Mouse (Mus musculus) forelimb bud, embryonic 11.5 days (tissue): ENCODE results near the gene Krtap1-4.
"Not testable (repeated sequence)": the region's sequence is repeated elsewhere in the genome, so short reads cannot be mapped to it uniquely, and the experiment has no call there.

ENCODE experiments used
- DNase-seq: peaks from one replicate; pipeline ENCODE4 v3.0.0-alpha.2; 2012; ENCODE audit warnings: low read depth, low spot score

Krtap1-4 gene

DNA sequence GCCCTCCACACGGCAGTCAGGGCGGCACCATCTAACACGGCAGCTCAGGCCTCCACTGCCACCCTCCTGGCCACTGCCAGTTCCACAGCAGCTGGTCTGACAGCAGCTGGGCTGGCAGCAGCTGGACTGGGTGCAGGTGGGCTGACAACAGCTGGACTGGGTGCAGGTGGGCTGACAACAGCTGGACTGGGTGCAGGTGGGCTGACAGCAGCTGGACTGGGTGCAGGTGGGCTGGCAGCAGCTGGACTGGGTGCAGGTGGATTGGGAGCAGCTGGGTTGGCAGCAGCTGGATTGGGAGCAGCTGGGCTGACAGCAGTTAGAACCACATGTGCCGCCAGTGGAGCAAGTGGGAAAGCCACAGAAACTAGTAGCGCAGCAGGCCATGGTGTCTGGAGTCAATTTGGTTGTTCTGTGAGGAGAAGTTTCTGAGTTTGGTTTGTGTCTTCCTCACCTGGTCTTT lies at the start of gene Krtap1-4:
Gene Krtap1-4 (minus strand): TSS at position 410 of the 460 bp plus-strand sequence.
- DNase-seq = no peak

GRCm38 (mm10) chr11:99630890-99631289 lies 47.4 kb upstream of the Krtap1-4 start:
- no peak for DNase-seq

GRCm38 (mm10) chr11:99628138-99628537 lies 44.7 kb upstream of the Krtap1-4 start, which contains the start of gene Krtap4-1:
Gene Krtap4-1 (minus strand): TSS chr11:99628238.
- no peak for DNase-seq

DNA sequence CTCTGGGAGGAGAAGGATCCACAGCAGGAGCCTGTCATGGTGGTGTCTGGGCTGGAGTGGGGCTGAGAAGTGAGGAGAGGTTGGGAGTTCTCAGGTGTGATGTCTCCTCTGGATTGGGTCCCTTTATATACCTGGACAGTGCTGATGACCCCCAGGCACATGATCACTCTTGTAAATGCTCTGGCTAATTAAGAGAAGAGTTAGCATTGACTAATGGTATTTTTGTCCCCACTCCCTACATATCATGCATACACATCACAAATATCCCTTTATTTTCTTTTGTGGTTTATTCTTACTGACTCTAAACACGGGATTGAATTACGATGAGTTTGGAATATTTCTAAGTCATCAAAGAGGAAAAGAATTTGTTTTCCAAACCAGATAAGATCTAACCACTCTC lies 36.9 kb upstream of the Krtap1-4 start, which contains the start of gene Gm11562:
Gene Gm11562 (minus strand): TSS at position 101 of the 400 bp plus-strand sequence.
- DNase-seq = no peak

DNA sequence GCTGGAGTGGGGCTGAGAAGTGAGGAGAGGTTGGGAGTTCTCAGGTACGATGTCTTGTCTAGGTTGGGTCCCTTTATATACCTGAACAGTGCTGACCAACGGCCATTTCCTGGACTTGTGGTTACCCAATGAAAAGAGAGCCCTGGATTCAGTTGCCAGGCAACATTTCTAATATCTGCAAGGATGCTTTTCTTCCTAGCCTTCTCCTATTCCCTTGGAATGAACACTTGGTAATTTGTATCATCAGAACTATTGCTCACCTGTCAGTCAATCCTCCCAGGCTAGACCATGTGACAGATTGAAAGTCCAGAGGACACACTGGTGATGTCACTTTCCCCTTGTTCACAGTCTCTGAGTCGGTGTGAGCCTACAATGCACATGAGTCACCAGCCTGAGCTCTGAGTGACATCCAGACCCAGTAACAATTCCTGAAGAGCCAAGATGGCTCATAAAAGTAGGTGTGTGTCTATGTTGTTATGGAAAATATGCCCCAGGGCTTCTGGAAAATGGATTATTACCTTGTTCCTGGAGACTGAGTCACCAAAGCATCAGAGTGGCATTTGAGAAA lies 31.4 kb upstream of the Krtap1-4 start, which contains the start of gene Krtap2-4:
Gene Krtap2-4 (minus strand): TSS at position 51 of the 568 bp plus-strand sequence.
- no peak for DNase-seq

DNA sequence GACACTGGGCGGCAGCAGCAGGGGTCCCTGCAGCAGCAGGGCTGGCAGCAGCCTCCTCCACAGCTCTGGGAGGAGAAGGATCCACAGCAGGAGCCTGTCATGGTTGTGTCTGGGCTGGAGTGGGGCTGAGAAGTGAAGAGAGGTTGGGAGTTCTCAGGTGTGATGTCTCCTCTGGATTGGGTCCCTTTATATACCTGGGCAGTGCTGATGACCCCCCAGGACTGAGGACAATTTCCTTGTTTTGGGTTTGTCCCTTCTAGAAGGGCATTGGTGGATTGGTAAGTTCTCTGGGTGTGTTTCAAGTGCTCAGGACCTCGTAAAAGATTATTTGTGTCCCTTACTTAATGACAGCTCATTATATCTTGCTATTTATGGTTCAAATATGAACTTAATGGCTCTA lies 26.6 kb upstream of the Krtap1-4 start, which contains the start of gene Gm11937:
Gene Gm11937 (minus strand): TSS at position 101 of the 400 bp plus-strand sequence.
- not testable (repeated sequence) for DNase-seq

GRCm38 (mm10) chr11:99609126-99609525 lies 25.7 kb upstream of the Krtap1-4 start:
- no peak for DNase-seq

DNA sequence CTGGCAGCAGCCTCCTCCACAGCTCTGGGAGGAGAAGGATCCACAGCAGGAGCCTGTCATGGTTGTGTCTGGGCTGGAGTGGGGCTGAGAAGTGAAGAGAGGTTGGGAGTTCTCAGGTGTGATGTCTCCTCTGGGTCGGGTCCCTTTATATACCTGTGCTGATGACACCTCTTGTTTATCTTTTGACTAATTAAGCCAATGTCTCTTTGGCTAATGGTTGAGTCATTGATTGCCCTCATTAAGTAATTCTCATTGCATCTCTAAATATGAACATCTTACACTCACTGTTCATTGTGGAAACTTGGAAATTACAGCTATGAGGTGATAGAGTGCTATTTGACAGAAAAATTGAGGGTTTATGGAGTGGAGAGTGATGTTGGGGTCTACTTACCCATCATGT lies 19.8 kb upstream of the Krtap1-4 start, which contains the start of gene Gm11938:
Gene Gm11938 (minus strand): TSS at position 101 of the 400 bp plus-strand sequence.
- DNase-seq = not testable (repeated sequence)

- not testable (repeated sequence) for DNase-seq
Measured at GRCm38 (mm10) chr11:99597742-99598141, 14.3 kb upstream of the Krtap1-4 start, which contains the start of gene Krtap9-3. Gene Krtap9-3 (minus strand): TSS chr11:99598105.

- DNase-seq = no peak
Measured at GRCm38 (mm10) chr11:99590981-99591380, 7.5 kb upstream of the Krtap1-4 start, which contains the start of gene Krtap1-3. Gene Krtap1-3 (minus strand): TSS chr11:99591339.

DNA sequence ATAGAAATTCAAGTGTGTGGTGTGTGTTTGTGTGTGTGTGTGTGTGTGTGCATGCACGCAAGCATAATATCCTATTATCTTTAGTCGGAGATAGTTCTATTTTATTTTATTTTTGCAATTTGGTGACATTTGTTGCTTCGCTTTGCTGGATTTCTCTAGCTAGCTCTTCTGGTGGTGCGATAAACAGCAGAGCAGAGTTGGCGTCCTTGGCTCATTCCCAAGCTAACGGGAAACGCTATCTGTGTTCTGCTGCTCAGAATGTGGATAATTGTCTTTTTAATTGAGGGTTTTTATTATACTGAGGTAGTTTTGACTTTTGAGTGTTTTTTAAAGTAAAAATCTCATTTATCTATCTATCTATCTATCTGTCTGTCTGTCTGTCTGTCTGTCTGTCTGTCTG lies 1.6 kb upstream of the Krtap1-4 start:
- no peak for DNase-seq

DNA sequence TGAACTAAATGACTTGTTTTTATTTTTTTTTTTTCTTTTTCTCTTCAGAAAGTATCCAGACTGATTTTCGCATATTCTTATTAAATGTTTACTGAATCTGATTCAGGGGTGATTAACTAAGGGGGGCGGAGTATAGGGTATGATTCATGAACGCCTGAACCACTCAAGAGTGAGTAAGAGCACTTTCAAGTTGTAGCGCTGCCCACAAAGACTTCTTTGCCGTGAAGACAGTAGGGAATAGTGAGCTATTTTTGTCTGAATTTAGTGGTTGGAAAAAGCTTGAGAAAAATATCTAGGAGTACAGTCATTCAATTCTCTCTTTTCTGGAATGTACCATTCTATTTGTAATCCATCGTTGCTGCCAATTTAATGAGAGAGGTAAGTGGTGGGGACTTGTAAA lies 1.9 kb downstream of the Krtap1-4 start:
- no peak for DNase-seq

GRCm38 (mm10) chr11:99581051-99581450 lies 2.4 kb downstream of the Krtap1-4 start:
- no peak for DNase-seq

GRCm38 (mm10) chr11:99580636-99581035 lies 2.8 kb downstream of the Krtap1-4 start, which contains the start of gene Krtap1-5:
Gene Krtap1-5 (minus strand): TSS chr11:99581016.
- no peak for DNase-seq

DNA sequence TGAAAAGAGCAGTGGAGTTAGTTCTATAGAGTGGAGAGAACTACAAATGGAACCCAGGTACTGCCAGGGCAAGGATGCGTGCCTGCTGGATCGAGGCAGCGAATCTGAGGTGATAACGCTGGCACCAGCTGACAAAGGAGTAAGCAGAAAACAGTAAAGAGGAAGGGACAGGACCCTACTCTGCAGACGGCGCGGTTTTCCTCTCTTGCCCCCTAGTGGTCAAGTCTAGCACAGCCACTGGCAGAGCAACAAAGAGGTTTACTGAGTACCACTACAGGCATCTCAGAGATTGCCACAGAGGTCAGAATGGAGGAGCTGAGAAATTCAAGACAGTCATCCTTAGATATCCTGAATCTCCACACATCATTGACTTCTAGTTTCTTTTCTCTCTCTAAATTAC lies 9.3 kb downstream of the Krtap1-4 start:
- peak; percentile 76 for DNase-seq

DNA sequence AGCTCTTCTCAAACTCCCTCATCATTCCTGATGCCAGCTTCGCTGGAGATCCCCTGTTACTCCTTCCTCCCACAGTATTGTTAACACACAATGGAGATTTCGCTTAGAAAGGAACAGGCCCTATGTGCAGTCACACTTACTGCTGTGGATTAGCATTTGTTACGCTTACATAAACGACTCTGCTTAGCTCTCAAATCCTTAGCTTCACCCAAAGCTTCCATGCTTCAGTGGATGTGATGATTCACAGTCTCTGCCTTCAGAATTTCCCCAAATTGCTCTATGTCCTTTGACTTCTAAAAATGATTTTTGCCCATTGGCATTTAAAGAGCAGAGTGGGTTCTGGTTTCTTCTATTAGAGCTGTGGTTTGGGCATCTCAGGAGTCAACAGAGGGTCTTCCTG lies 10.3 kb downstream of the Krtap1-4 start:
- DNase-seq = no peak

DNA sequence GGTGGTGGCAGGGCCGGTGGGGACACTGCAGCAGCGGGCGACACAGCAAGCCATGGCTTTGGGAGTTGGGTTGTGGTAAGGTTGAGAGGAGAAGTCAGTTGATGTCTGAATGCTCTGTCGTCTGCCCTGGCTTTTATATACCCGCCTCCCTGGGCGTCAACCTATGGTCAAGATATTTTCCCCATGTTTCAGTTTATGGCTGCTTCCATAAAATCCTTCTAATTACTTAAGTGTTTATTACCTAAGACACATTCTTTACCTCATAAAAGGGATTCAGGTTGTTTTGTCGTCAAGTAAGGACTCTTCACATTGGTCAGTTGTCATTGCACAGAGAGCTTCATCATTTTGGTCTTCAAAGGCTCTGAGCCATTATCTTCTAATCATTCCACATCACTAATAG lies 16.9 kb downstream of the Krtap1-4 start, which contains the start of gene Krtap3-1:
Gene Krtap3-1 (minus strand): TSS at position 101 of the 400 bp plus-strand sequence.
- no peak for DNase-seq

DNA sequence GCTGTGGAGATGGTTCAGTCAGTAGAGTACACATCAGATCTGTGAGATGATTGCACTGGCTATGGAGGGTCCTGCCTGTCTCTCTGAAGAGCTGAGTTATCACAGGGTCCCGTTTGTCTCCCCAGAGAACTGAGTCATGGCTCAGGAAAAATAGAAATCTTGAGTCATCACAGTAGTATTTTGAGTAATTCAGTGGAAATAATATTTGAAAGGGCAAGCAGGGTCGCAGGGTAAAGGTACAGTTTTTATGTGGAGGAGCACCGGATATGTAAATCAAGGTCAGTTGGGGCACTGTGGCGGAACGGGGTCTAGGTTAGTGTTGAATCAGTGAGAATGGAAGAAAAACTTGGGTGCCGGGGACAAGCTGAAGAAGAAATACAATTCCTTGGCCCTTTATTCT lies 20.9 kb downstream of the Krtap1-4 start:
- no peak for DNase-seq

DNA sequence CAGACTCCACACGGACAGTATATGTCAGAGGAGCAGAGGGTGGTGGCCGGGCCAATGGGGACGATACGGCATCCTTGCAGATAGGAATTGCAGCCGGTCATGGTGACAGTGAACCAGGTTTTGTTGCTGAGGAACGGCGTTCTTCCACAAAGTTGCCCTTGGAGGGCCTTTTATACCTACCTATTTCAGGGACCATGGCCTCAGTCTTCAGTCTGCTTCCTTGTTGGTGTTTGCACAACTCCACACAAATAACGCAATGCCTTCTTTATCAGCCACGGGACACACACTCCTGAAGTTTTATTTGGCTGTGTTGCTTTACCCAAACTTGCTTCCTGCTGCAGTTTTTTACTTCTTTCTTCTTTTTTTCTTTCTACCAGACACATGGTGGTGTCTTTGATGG lies 24.1 kb downstream of the Krtap1-4 start, which contains the start of gene Gm11939:
Gene Gm11939 (minus strand): TSS at position 101 of the 400 bp plus-strand sequence.
- no peak for DNase-seq

DNA sequence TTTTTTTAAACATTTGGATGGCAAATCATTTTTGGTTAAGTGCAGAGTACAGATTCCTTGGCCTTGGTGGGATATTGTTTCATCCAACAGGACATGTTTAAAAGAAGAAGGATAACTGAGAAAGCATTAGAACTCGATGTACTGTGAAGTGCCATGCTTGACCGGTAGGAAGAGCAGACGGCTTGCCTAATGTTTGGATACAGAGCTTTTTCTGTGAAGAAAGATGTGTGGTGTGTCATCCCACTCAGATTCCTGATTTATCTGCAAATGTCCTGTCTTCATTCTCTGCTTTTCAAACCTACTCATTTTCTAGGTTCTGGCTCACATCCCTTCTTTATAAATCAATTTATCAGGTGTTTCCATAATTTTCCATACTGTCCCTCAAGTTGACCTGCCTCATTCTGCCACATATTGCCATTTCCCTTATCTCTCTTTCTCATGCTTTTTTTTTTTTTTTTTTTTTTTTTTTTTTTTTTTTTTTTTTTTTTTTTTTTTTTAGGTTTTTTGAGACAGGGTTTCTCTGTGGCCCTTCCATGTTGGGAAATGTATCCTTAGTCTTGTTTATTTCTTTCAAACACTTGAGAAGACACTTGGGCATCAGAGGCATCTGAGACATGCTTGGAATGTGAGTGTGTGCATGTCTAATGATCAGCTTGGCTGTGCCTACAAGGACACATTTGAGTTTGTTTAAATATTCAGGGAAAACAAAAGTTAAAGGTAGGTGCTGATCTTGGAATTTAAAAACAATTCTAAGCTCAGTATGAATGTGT lies 25.3 kb downstream of the Krtap1-4 start:
- no peak for DNase-seq

GRCm38 (mm10) chr11:99556753-99557152 lies 26.7 kb downstream of the Krtap1-4 start, which contains the start of gene Krtap3-2:
Gene Krtap3-2 (minus strand): TSS chr11:99556853.
- no peak for DNase-seq

- DNase-seq = no peak
Measured at GRCm38 (mm10) chr11:99556195-99556594, 27.3 kb downstream of the Krtap1-4 start.
